Comparison of ENCODE assay signal across 8 mouse cellular contexts in the genomic region with DNA sequence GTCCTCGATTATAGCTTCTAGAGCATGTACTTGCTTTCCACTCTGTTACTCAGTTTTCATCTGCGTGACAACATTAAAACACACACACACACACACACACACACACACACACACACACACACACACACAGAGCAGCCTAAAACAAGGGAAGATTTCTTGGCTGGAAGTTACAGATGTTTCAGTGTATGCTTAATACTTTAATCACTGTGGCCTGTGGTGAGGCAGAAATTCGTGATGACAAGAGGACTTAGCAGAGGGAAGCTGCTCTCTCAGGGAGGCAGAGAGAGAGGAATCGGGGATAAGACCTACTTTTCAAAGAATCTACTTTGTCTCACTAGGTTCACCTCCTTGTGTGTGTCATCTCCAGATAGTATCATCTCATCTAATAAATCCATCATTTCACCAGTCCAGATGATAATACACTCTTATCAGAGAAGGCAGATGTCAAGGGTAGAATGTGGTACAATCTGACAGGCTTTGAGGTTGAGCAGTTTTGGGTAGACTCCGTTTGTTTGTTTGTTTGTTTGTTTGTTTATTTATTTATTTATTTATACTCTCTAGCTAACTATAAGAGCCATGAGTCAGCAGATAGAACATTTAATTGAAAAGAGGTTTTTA. TPM values are rescaled to one million over a fixed set of nuclear protein-coding genes. Genes with fewer than 3 reads are reported as not detected.
DNase-seq lines count a peak whose midpoint lies in the region; ATAC-seq and TF ChIP-seq lines count a peak whose summit lies in the region.

No protein-coding gene starts in this region.

- peak overlapping the region; percentile 81; the same call in 1 of the 2 replicates for H3K4me2 ChIP-seq in limb, embryonic 15.5 days

- H3K9me3 ChIP-seq in limb, embryonic 15.5 days: no peaks in the 10 kb centered on the region

- H3K9ac ChIP-seq in limb, embryonic 15.5 days: no peak overlapping the region

- no peaks in the 10 kb centered on the region for H3K27me3 ChIP-seq in limb, embryonic 15.5 days
- H3K27me3 ChIP-seq in thymus, adult 2 months (ENCODE audit: control insufficient read depth, insufficient read depth, low read length): no peaks in the 10 kb centered on the region

- H3K4me3 ChIP-seq in embryonic fibroblast, embryonic 13.5 days (ENCODE audit: insufficient read depth, low read length): peak overlapping the region; percentile 81; the same call in 1 of the 2 replicates
- peak overlapping the region; percentile 91 for H3K4me3 ChIP-seq in limb, embryonic 15.5 days
- no peak overlapping the region for H3K4me3 ChIP-seq in thymus, adult 2 months (ENCODE audit: control insufficient read depth, insufficient read depth, low read length)

- WGBS in limb, embryonic 15.5 days: 58% methylated on average over 5 of the region's 5 CpGs
- WGBS in thymus, adult 2 months: 55% methylated on average over 5 of the region's 5 CpGs

- ATAC-seq in limb, embryonic 15.5 days (ENCODE audit: insufficient number of reproducible peaks, low FRiP score, low TSS enrichment, low read depth): no peak

- H3K36me3 ChIP-seq in limb, embryonic 15.5 days: no peaks in the 10 kb centered on the region
- H3K36me3 ChIP-seq in thymus, adult 2 months (ENCODE audit: control insufficient read depth, insufficient read depth, low read length): no peaks in the 10 kb centered on the region

- peaks cover 5% of the 10 kb centered on the region for H3K4me1 ChIP-seq in embryonic fibroblast, embryonic 13.5 days (ENCODE audit: control insufficient read depth, insufficient read depth, low read length)
- H3K4me1 ChIP-seq in limb, embryonic 15.5 days: no peaks in the 10 kb centered on the region
- H3K4me1 ChIP-seq in thymus, adult 2 months (replicated peaks; ENCODE audit: control insufficient read depth, insufficient read depth, low read length): no peaks in the 10 kb centered on the region; the same call in 1 of the 2 replicates

- TF ChIP-seq CTCF in embryonic fibroblast, embryonic 13.5 days (IDR thresholded peaks at IDR 0.05; ENCODE audit: borderline replicate concordance, insufficient read depth, low read length): no peak
- TF ChIP-seq CTCF in thymus, adult 2 months (IDR thresholded peaks at IDR 0.05; ENCODE audit: borderline replicate concordance, control insufficient read depth, extremely low read depth, insufficient read depth, low read length, poor library complexity): no peak

- peak; percentile 13 for DNase-seq in embryo, embryonic 11 days
- no peak for DNase-seq in embryo, embryonic 9.5 days (ENCODE audit: extremely low spot score)
- peak; percentile 51 for DNase-seq in 416B (ENCODE audit: low read depth)
- no peak for DNase-seq in urinary bladder, adult 18-20 months (ENCODE audit: low spot score in 2 of 2)
- no peak for DNase-seq in thymus, adult 2 months
- no peak for DNase-seq in testis, postnatal 10 days (ENCODE audit: low spot score)

- peak overlapping the region; percentile 45; the same call in 1 of the 2 replicates for H3K27ac ChIP-seq in embryonic fibroblast, embryonic 13.5 days (ENCODE audit: insufficient read depth, low read length)
- H3K27ac ChIP-seq in limb, embryonic 15.5 days: no peak overlapping the region
- H3K27ac ChIP-seq in thymus, adult 2 months (ENCODE audit: control insufficient read depth, insufficient read depth, low read length): no peak overlapping the region

- TF ChIP-seq POLR2A in embryonic fibroblast, embryonic 13.5 days (IDR thresholded peaks at IDR 0.05; ENCODE audit: low read depth, low read length): peak; percentile 33; the same call in 1 of the 2 replicates
- TF ChIP-seq POLR2A in thymus, adult 2 months (IDR thresholded peaks at IDR 0.05; ENCODE audit: control insufficient read depth, extremely low read depth, insufficient read depth, low read length, poor library complexity): no peak

RNA-seq across cellular contexts. Expression of gene Vwa8, which starts 1.2 kb away (rescaled TPM):
- polyA plus RNA-seq in embryonic fibroblast, embryonic 13.5 days (2011; ENCODE audit: insufficient read length, low read depth, missing spikeins): 20.1 and 21.8 TPM in 2 replicates
- 8.9 and 9.3 TPM in 2 replicates for polyA plus RNA-seq in limb, embryonic 15.5 days (2015; fragmentation: Nextera tagmentation; extraction: Ambion mirVana)
- 8.7 and 9.1 TPM in 2 replicates for polyA plus RNA-seq in thymus, adult 2 months (2012; rRNA removed)

Comparison
In these comparisons a context has a peak if more than half of its experiments do, and no peak if none do; other contexts are left out.
1. DNase-seq: peak in embryo, embryonic 11 days (single experiment) and 416B (single experiment); none in embryo, embryonic 9.5 days (single experiment), urinary bladder, adult 18-20 months (0 of 2), thymus, adult 2 months (single experiment) and testis, postnatal 10 days (single experiment).